Mouse (Mus musculus) left cerebral cortex, adult 2 months (tissue): ENCODE results near the gene Gar1. TPM values are rescaled to one million over a fixed set of nuclear protein-coding genes. Genes with fewer than 3 reads are reported as not detected.

Source experiments
- DNase-seq, 2 experiments: peaks; one replicate each; pipeline ENCODE4 v3.0.0; 2021 to 2022; ENCODE audit warnings: low spot score in 2 of 2, mixed read lengths in 1 of 2; ENCODE audit errors: extremely low spot score in 1 of 2
- H3K27ac ChIP-seq: fragments of 200-600 bp; 2 replicates; pipeline ENCODE4 v1.8.1; 2022
- H3K4me3 ChIP-seq: fragments of 200-600 bp; 2 replicates; pipeline ENCODE4 v1.8.1; 2022
- CTCF ChIP-seq: fragments of 200-600 bp; IDR thresholded peaks from 2 replicates; pipeline ENCODE4 v1.8.1; 2022; ENCODE audit warnings: antibody characterized with exemption, mild to moderate bottlenecking, moderate library complexity
- intact Hi-C: fragments of 180-260 bp; cut with DNase I; formaldehyde crosslinking; loops from one replicate; pipeline ENCODE4 v1.15.1; 2025
- long read RNA-seq, 2 experiments: library from polyadenylated mRNA; stranded (forward); transcript quantifications; one replicate each; pipeline ENCODE4 v2.0.0; 2021; ENCODE audit warnings: borderline mapping rate in 2 of 2
- total RNA-seq, 2 experiments: library from RNA; stranded (reverse); gene quantifications; 2 replicates each; pipeline ENCODE4 v1.2.3; 2021

The Gar1 gene
- 10 to 100 TPM; 49.9 to 55.7 TPM for total RNA-seq
- long read RNA-seq, experiment 1, transcript Gar1-201 (7 exons, 1,271 nt): major isoform, 5 of 14 reads
- long read RNA-seq, experiment 1, partial matches to known transcripts: 7 of 14 reads
- long read RNA-seq, experiment 1, other reads (novel, unspliced or antisense): 2 of 14 reads
- long read RNA-seq, experiment 2, transcript Gar1-201 (7 exons, 1,271 nt): major isoform, 5 of 18 reads
- long read RNA-seq, experiment 2, partial matches to known transcripts: 8 of 18 reads
- long read RNA-seq, experiment 2, other reads (novel, unspliced or antisense): 5 of 18 reads

GRCm38 (mm10) chr3:129831035-129831568, at the start of gene Gar1:
Gene Gar1, minus strand, starts transcription at chr3:129831396.
- Histone ChIP-seq H3K27ac (peak within 1 kb of the TSS; percentile 90), H3K4me3 (peak within 1 kb of the TSS; percentile 98)
- TF ChIP-seq CTCF: no peak
- DNase-seq: peak; percentile 96
- intact Hi-C loops: loop anchor here (1.0 to 2.0 kb wide), 2 partner anchors 47 to 230 kb away; partner anchors contain the start of genes Pla2g12a and Sec24b

GRCm38 (mm10) chr3:129879913-129880312, 48.7 kb upstream of the Gar1 start:
- Histone ChIP-seq H3K27ac (no peak overlapping the region), H3K4me3 (no peak overlapping the region)
- TF ChIP-seq CTCF: no peak
- intact Hi-C loops: loop anchor here (5.0 kb wide), 1 partner anchor 182 kb away; the partner anchor contains the start of gene Sec24b
- DNase-seq: no peak

- Histone ChIP-seq H3K4me3 (peak overlapping the region; percentile 82), H3K27ac (no peak overlapping the region)
- no peak for DNase-seq
- intact Hi-C loops: loop anchor here (5.0 kb wide), 1 partner anchor 183 kb away; the partner anchor contains the start of gene Sec24b
- no peak; the same call in 1 of the 2 replicates for TF ChIP-seq CTCF
Measured at GRCm38 (mm10) chr3:129879131-129879757, 48.0 kb upstream of the Gar1 start.

- peak within 1 kb of the TSS; percentile 82 for H3K4me3 ChIP-seq
- peak; percentile 94 to 97 for DNase-seq
- H3K27ac ChIP-seq: peak within 1 kb of the TSS; percentile 87
- TF ChIP-seq CTCF: peak; percentile 2
- intact Hi-C loops: loop anchor here (1.0 to 5.0 kb wide), 2 partner anchors 47 to 184 kb away; partner anchors contain the start of genes Gar1 and Sec24b
Measured at GRCm38 (mm10) chr3:129878405-129879021, 47.3 kb upstream of the Gar1 start, which contains the start of gene Pla2g12a. Gene Pla2g12a, plus strand, starts transcription at chr3:129878606.

- TF ChIP-seq CTCF: no peak
- DNase-seq: no peak
- Histone ChIP-seq H3K4me3 (no peak overlapping the region), H3K27ac (no peak overlapping the region)
- intact Hi-C loops: loop anchor here (5.0 kb wide), 1 partner anchor 185 kb away; the partner anchor contains the start of gene Sec24b
Measured at GRCm38 (mm10) chr3:129877327-129877726, 46.1 kb upstream of the Gar1 start.

DNA sequence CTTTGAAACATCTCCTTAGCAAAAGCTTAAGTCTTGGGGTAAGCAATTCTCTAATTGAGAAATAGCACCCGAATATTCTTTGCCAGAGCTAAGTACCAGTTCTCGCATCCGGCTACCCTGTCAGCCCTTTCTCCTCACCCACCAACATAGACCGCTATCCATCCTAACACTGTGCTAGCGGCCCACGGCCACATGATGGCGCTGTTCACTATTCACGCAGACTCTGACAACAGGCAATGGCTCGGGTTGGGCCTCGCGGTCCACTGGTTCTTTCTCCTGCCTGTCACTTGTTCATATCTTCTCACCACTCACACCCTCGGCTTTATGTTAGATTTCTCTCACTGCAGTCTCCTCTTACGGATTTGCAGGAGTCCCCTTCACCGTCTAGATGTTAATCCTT, 32.5 kb upstream of the Gar1 start:
- no peak overlapping the region for H3K27ac ChIP-seq
- peak; percentile 58 for TF ChIP-seq CTCF
- H3K4me3 ChIP-seq: no peak overlapping the region
- intact Hi-C loops: loop anchor here (5.0 kb wide), 1 partner anchor 214 kb away; no protein-coding TSS in a partner anchor
- DNase-seq: peak; percentile 15 to 18

DNA sequence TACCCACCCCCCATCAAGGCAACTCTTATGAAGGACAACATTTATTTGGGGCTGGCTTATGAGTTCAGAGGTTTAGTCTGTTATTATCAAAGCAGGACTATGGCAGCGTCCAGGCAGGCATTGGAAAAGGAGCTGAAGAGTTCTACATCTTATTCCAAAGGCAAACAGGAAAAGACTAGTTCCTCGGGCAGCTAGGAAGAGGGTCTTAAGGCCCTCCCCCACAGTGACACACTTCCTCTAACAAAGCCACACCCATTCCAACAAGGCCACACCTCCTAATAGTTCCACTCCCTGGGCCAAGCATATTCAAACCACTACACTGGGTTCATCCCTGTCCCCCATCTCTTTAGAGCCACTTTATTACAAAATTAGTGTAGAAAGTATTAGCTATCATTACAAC, 31.4 kb upstream of the Gar1 start:
- no peak for TF ChIP-seq CTCF
- intact Hi-C loops: loop anchor here (5.0 kb wide), 1 partner anchor 215 kb away; no protein-coding TSS in a partner anchor
- no peak overlapping the region for H3K4me3 ChIP-seq
- no peak overlapping the region for H3K27ac ChIP-seq
- no peak for DNase-seq

GRCm38 (mm10) chr3:129846846-129847245, 15.7 kb upstream of the Gar1 start:
- intact Hi-C loops: no loop called here
- H3K4me3 ChIP-seq: no peak overlapping the region
- no peak for DNase-seq
- no peak for TF ChIP-seq CTCF
- H3K27ac ChIP-seq: no peak overlapping the region

DNA sequence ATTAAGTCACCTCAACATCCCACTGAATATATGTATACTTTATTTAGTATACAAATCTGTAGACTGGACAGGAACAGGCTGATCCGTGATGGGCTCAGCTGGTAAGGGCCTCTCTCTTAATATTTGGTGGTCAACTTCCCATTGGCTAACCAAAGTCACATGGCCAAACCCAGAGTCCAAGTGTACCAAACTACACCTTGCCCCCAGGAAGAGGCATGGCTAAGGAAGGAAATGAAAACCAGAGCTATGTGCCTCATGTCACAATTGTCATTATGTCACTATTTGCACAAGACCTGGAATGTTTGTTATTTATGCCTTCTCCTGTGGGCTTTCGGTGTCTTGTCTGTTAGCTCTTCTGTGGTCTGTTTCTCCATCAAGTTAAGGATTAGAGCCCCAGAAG, 14.7 kb upstream of the Gar1 start:
- TF ChIP-seq CTCF: no peak
- DNase-seq: no peak

GRCm38 (mm10) chr3:129838017-129838416, 6.8 kb upstream of the Gar1 start:
- no peak overlapping the region for H3K4me3 ChIP-seq
- TF ChIP-seq CTCF: no peak
- intact Hi-C loops: no loop called here
- H3K27ac ChIP-seq: no peak overlapping the region
- DNase-seq: no peak

More for the DNA sequence above, 14.7 kb upstream of the Gar1 start:
- Histone ChIP-seq H3K27ac (no peak overlapping the region), H3K4me3 (no peak overlapping the region)
- intact Hi-C loops: no loop called here

DNA sequence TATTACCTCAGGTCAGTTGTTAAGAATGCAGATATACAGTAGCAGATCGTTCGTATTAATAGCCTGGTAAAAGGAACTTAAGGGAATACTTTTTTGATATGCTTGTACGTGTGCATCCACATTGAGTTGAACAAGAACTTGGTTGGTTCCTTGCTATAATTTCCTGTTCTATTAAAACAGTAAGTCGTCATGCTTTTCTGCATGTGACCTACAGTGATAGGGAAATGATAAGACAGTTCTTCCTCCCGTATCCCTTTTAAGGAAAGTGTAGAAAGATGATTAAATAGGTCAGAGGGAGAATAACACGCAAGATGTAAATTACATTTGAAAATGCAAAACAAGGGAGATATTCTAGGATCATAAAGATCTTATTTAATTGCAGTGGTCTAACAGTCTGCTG, 5.8 kb upstream of the Gar1 start:
- intact Hi-C loops: no loop called here
- no peak for DNase-seq
- TF ChIP-seq CTCF: no peak
- H3K27ac ChIP-seq: no peak overlapping the region
- H3K4me3 ChIP-seq: no peak overlapping the region
